Mouse (Mus musculus) naive thymus-derived CD4-positive, alpha-beta T cell, adult 2 months (primary cell): ENCODE data around the gene D030056L22Rik.

Experiments
- DNase-seq: peaks from one replicate; pipeline ENCODE4 v3.0.0-alpha.2; 2011; ENCODE audit warnings: low read depth

D030056L22Rik gene

GRCm38 (mm10) chr19:18712866-18713300 is at the start of gene D030056L22Rik:
TSS of gene D030056L22Rik (plus strand) at chr19:18713193.
- DNase-seq, result peak; percentile 99

- peak; percentile 14 for DNase-seq
These were observed 49.1 kb upstream of the D030056L22Rik start for GRCm38 (mm10) chr19:18663904-18664303.

GRCm38 (mm10) chr19:18666966-18667365 is 46.0 kb upstream of the D030056L22Rik start:
- no peak for DNase-seq

GRCm38 (mm10) chr19:18669551-18669950 is 43.4 kb upstream of the D030056L22Rik start:
- DNase-seq, result peak; percentile 14

GRCm38 (mm10) chr19:18670608-18671007 is 42.4 kb upstream of the D030056L22Rik start, which contains the start of gene Carnmt1:
TSS of gene Carnmt1 (plus strand) at chr19:18670764.
- peak; percentile 99 for DNase-seq

- peak; percentile 69 for DNase-seq
These were observed 41.8 kb upstream of the D030056L22Rik start for GRCm38 (mm10) chr19:18671056-18671741.

- DNase-seq, result peak; percentile 15
These were observed 40.5 kb upstream of the D030056L22Rik start for GRCm38 (mm10) chr19:18672498-18672897.

- DNase-seq, result no peak
These were observed 39.9 kb upstream of the D030056L22Rik start for GRCm38 (mm10) chr19:18673116-18673515.

- no peak for DNase-seq
These were observed 30.9 kb upstream of the D030056L22Rik start for GRCm38 (mm10) chr19:18682142-18682541.

GRCm38 (mm10) chr19:18687556-18687955 is 25.4 kb upstream of the D030056L22Rik start:
- DNase-seq, result peak; percentile 87

- DNase-seq, result no peak
These were observed 20.8 kb upstream of the D030056L22Rik start for GRCm38 (mm10) chr19:18692176-18692575.

GRCm38 (mm10) chr19:18692768-18693167 is 20.2 kb upstream of the D030056L22Rik start:
- DNase-seq, result no peak

- DNase-seq, result no peak
These were observed 17.9 kb upstream of the D030056L22Rik start for GRCm38 (mm10) chr19:18695116-18695515.

- no peak for DNase-seq
These were observed 17.4 kb upstream of the D030056L22Rik start for GRCm38 (mm10) chr19:18695552-18695951.

- no peak for DNase-seq
These were observed 4.9 kb upstream of the D030056L22Rik start for GRCm38 (mm10) chr19:18708101-18708500.

- DNase-seq, result no peak
These were observed 2.1 kb upstream of the D030056L22Rik start for GRCm38 (mm10) chr19:18710903-18711302.

- DNase-seq, result peak; percentile 20
These were observed 1.4 kb upstream of the D030056L22Rik start for GRCm38 (mm10) chr19:18711589-18711988.

GRCm38 (mm10) chr19:18712153-18712865 is 684 bp upstream of the D030056L22Rik start:
- DNase-seq, result no peak

- DNase-seq, result peak; percentile 68
These were observed 364 bp downstream of the D030056L22Rik start for GRCm38 (mm10) chr19:18713357-18713756.

GRCm38 (mm10) chr19:18716374-18716773 is 3.4 kb downstream of the D030056L22Rik start:
- DNase-seq, result peak; percentile 90

- DNase-seq, result no peak
These were observed 7.3 kb downstream of the D030056L22Rik start for GRCm38 (mm10) chr19:18720337-18720736.

- no peak for DNase-seq
These were observed 12.2 kb downstream of the D030056L22Rik start for GRCm38 (mm10) chr19:18725186-18725585.

GRCm38 (mm10) chr19:18730255-18730654 is 17.3 kb downstream of the D030056L22Rik start:
- DNase-seq, result no peak
